Mouse (Mus musculus) embryo, embryonic 9.5 days (tissue): ENCODE data around the gene Gbgt1.
A peak's percentile ranks its signal among the peaks of the same experiment; 100 is the strongest.
"Not testable (repeated sequence)": the region's sequence is repeated elsewhere in the genome, so short reads cannot be mapped to it uniquely, and the experiment has no call there.

ENCODE experiments used
- DNase-seq: peaks from one replicate; pipeline ENCODE4 v3.0.0-alpha.2; 2017; ENCODE audit errors: extremely low spot score

Gbgt1 gene

GRCm38 (mm10) chr2:28496671-28497070, at the start of gene Gbgt1:
Gene Gbgt1, plus strand, starts transcription at chr2:28496891.
- no peak for DNase-seq

- no peak for DNase-seq
Measured at GRCm38 (mm10) chr2:28447315-28447670, 49.4 kb upstream of the Gbgt1 start.

GRCm38 (mm10) chr2:28451663-28452062, 45.0 kb upstream of the Gbgt1 start:
- DNase-seq = no peak

- no peak for DNase-seq
Measured at GRCm38 (mm10) chr2:28453539-28453938, 43.2 kb upstream of the Gbgt1 start.

- no peak for DNase-seq
Measured at GRCm38 (mm10) chr2:28456616-28457015, 40.1 kb upstream of the Gbgt1 start.

- DNase-seq = peak; percentile 65
Measured at GRCm38 (mm10) chr2:28463919-28464318, 32.8 kb upstream of the Gbgt1 start.

GRCm38 (mm10) chr2:28464919-28465318, 31.8 kb upstream of the Gbgt1 start:
- DNase-seq = no peak

- peak; percentile 74 for DNase-seq
Measured at GRCm38 (mm10) chr2:28465836-28466518, 30.7 kb upstream of the Gbgt1 start, which contains the start of gene 1700007K13Rik. Gene 1700007K13Rik, minus strand, starts transcription at chr2:28466332.

GRCm38 (mm10) chr2:28467860-28468485, 28.7 kb upstream of the Gbgt1 start, which contains the start of gene Mrps2:
Gene Mrps2, plus strand, starts transcription at chr2:28468066.
- DNase-seq = peak; percentile 92

- no peak for DNase-seq
Measured at GRCm38 (mm10) chr2:28468486-28469225, 28.0 kb upstream of the Gbgt1 start.

GRCm38 (mm10) chr2:28469461-28469860, 27.2 kb upstream of the Gbgt1 start:
- no peak for DNase-seq

GRCm38 (mm10) chr2:28470591-28470990, 26.1 kb upstream of the Gbgt1 start:
- no peak for DNase-seq

- not testable (repeated sequence) for DNase-seq
Measured at GRCm38 (mm10) chr2:28472011-28472410, 24.7 kb upstream of the Gbgt1 start.

GRCm38 (mm10) chr2:28477993-28478392, 18.7 kb upstream of the Gbgt1 start:
- not testable (repeated sequence) for DNase-seq

GRCm38 (mm10) chr2:28479208-28480204, 17.2 kb upstream of the Gbgt1 start:
- no peak for DNase-seq

GRCm38 (mm10) chr2:28483861-28484260, 12.8 kb upstream of the Gbgt1 start:
- DNase-seq = no peak

- DNase-seq = no peak
Measured at GRCm38 (mm10) chr2:28494521-28494920, 2.2 kb upstream of the Gbgt1 start.

GRCm38 (mm10) chr2:28495207-28495756, 1.4 kb upstream of the Gbgt1 start:
- no peak for DNase-seq

GRCm38 (mm10) chr2:28495801-28496595, 693 bp upstream of the Gbgt1 start:
- no peak for DNase-seq

GRCm38 (mm10) chr2:28497561-28497960, 870 bp downstream of the Gbgt1 start:
- no peak for DNase-seq
